Mouse (Mus musculus): ENCODE results near the gene Rpl39l. TPM values are rescaled to one million over a fixed set of nuclear protein-coding genes. Genes with fewer than 3 reads are reported as not detected.
"Not testable (repeated sequence)": the region's sequence is repeated elsewhere in the genome, so short reads cannot be mapped to it uniquely, and the experiment has no call there.

Gene Rpl39l
- not detected in 2 replicates for total RNA-seq (2014; fragmentation: Nextera tagmentation)
- 2.6 TPM in 1 of 2 replicates, not detected in the other for total RNA-seq (2017)

- ATAC-seq (replicated peaks; ENCODE audit: poor library complexity, severe bottlenecking): no peak
These were observed at the start of gene Rpl39l for GRCm38 (mm10) chr16:10170005-10170404. Gene Rpl39l, plus strand, starts transcription at chr16:10170226.

- ATAC-seq (replicated peaks; ENCODE audit: poor library complexity, severe bottlenecking): no peak
These were observed 42.4 kb upstream of the Rpl39l start for GRCm38 (mm10) chr16:10127586-10127985.

GRCm38 (mm10) chr16:10129052-10129911, 40.7 kb upstream of the Rpl39l start:
- no peak for ATAC-seq (replicated peaks; ENCODE audit: poor library complexity, severe bottlenecking)

GRCm38 (mm10) chr16:10143166-10143565, 26.9 kb upstream of the Rpl39l start:
- ATAC-seq (replicated peaks; ENCODE audit: poor library complexity, severe bottlenecking): no peak

- no peak for ATAC-seq (replicated peaks; ENCODE audit: poor library complexity, severe bottlenecking)
These were observed 22.6 kb upstream of the Rpl39l start for GRCm38 (mm10) chr16:10147401-10147800.

GRCm38 (mm10) chr16:10169123-10169905, 712 bp upstream of the Rpl39l start:
- no peak for ATAC-seq (replicated peaks; ENCODE audit: poor library complexity, severe bottlenecking)

GRCm38 (mm10) chr16:10171276-10171675, 1.2 kb downstream of the Rpl39l start:
- ATAC-seq (replicated peaks; ENCODE audit: poor library complexity, severe bottlenecking): no peak

GRCm38 (mm10) chr16:10172179-10172820, 2.3 kb downstream of the Rpl39l start:
- ATAC-seq (replicated peaks; ENCODE audit: poor library complexity, severe bottlenecking): no peak

- ATAC-seq (replicated peaks; ENCODE audit: poor library complexity, severe bottlenecking): not testable (repeated sequence)
These were observed 17.4 kb downstream of the Rpl39l start for GRCm38 (mm10) chr16:10187461-10187860.

- ATAC-seq (replicated peaks; ENCODE audit: poor library complexity, severe bottlenecking): peak; percentile 95
These were observed 22.9 kb downstream of the Rpl39l start, which contains the start of gene Atf7ip2 for GRCm38 (mm10) chr16:10192679-10193506. Gene Atf7ip2, plus strand, starts transcription at chr16:10192712.

GRCm38 (mm10) chr16:10208777-10209176, 38.8 kb downstream of the Rpl39l start:
- no peak for ATAC-seq (replicated peaks; ENCODE audit: poor library complexity, severe bottlenecking)

GRCm38 (mm10) chr16:10216366-10216765, 46.3 kb downstream of the Rpl39l start:
- ATAC-seq (replicated peaks; ENCODE audit: poor library complexity, severe bottlenecking): not testable (repeated sequence)

GRCm38 (mm10) chr16:10217020-10217419, 47.0 kb downstream of the Rpl39l start:
- not testable (repeated sequence) for ATAC-seq (replicated peaks; ENCODE audit: poor library complexity, severe bottlenecking)

Other genes starting within 250 kb of the Rpl39l start
- not detected in 2 replicates for gene Grin2a, start 174.7 kb upstream of the Rpl39l start, total RNA-seq (2014; fragmentation: Nextera tagmentation)
- not detected in 2 replicates for gene Grin2a, start 174.7 kb upstream of the Rpl39l start, total RNA-seq (2017)
- gene Atf7ip2, start 22.5 kb downstream of the Rpl39l start, total RNA-seq (2014; fragmentation: Nextera tagmentation): 0.13 TPM in 1 of 2 replicates, not detected in the other
- not detected in 2 replicates for gene Atf7ip2, start 22.5 kb downstream of the Rpl39l start, total RNA-seq (2017)
- gene Emp2, start 143.7 kb downstream of the Rpl39l start, total RNA-seq (2014; fragmentation: Nextera tagmentation): not detected in 2 replicates
- not detected in 2 replicates for gene Emp2, start 143.7 kb downstream of the Rpl39l start, total RNA-seq (2017)
- 0.49 TPM in 1 of 2 replicates, not detected in the other for gene Tekt5, start 225.3 kb downstream of the Rpl39l start, total RNA-seq (2014; fragmentation: Nextera tagmentation)
- not detected in 2 replicates for gene Tekt5, start 225.3 kb downstream of the Rpl39l start, total RNA-seq (2017)
- 45.9 and 48.0 TPM in 2 replicates for gene Nubp1, start 241.7 kb downstream of the Rpl39l start, total RNA-seq (2014; fragmentation: Nextera tagmentation)
- 41.9 and 58.3 TPM in 2 replicates for gene Nubp1, start 241.7 kb downstream of the Rpl39l start, total RNA-seq (2017)

Data from granulocyte monocyte progenitor cell, adult 5-6 weeks (primary cell).